Mouse (Mus musculus): ENCODE data around the gene Htr2a.

- no peak for TF ChIP-seq CTCF (IDR thresholded peaks at IDR 0.05; ENCODE audit: control insufficient read depth, insufficient read depth, insufficient read length)
- TF ChIP-seq MYOG (IDR thresholded peaks at IDR 0.05; ENCODE audit: control insufficient read depth, extremely low read depth, insufficient read length), result no peak
Measured at GRCm38 (mm10) chr14:74732079-74732783, 91.6 kb downstream of the Htr2a start, which contains the start of gene Esd.

Measured in C2C12 (cell line).